Mouse (Mus musculus): ENCODE measurements around the gene Ube4a. TPM values are rescaled to one million over a fixed set of nuclear protein-coding genes. Genes with fewer than 3 reads are reported as not detected.

Gene Ube4a
- polyA plus RNA-seq, 1 experiment: 9.5 TPM

DNA sequence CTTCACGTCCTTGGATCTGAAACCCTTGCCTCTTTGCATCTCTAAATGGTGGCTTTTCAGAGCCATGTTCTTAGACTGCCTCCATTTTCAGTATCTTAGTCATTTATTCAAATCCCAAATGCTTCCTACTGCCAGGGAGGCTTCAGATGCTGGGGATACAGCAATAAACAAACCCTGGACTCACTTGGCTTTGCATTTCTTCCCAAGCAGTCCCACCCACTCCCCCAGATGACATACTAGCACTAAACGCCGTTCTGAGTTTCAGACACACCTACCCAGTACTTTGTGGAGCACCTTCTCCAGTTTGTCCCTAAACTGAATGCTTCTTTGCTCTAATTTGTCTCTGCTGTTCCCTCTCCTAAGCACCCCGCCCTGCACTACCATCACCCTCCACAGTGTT lies 68.4 kb downstream of the Ube4a start:
- no peaks in the 10 kb centered on the region for H3K27me3 ChIP-seq (ENCODE audit: control insufficient read depth, insufficient read depth, low read length)
- H3K27ac ChIP-seq (ENCODE audit: insufficient read depth, low read length): no peak overlapping the region
- H3K4me1 ChIP-seq (ENCODE audit: control insufficient read depth, insufficient read depth, insufficient read length): no peaks in the 10 kb centered on the region
- no peak for DNase-seq (ENCODE audit: low read depth in 1 of 2, low spot score in 2 of 2)
- H3K4me3 ChIP-seq (ENCODE audit: extremely low read depth, insufficient read depth, insufficient read length): no peak overlapping the region
- H3K36me3 ChIP-seq (ENCODE audit: control insufficient read depth, insufficient read depth, low read length): no peaks in the 10 kb centered on the region
- WGBS: 85% methylated on average over 4 of the region's 4 CpGs
- TF ChIP-seq CTCF (IDR thresholded peaks at IDR 0.05; ENCODE audit: extremely low read depth, insufficient read depth, insufficient read length, insufficient replicate concordance): no peak
- no peak for TF ChIP-seq POLR2A (IDR thresholded peaks at IDR 0.05; ENCODE audit: low read depth, low read length)

DNA sequence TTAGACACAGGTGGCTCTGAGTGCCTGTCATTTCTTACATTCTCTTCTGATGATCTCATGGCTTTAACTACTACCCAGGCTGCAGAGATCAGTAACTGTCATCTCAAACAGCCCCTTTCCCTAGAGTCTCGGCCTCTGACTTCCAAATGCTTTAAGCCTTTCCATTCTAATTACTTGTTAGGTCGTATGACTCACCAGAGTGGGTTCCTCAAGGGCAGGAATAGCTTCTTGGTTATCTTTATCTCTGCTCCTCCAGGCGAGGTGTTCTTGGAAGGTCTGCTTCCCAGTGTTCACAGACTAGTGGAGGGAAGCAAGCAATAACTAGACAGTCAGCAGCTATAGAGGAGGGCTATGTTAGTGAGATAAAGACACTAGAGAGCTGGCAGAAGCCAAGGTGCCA lies 72.7 kb downstream of the Ube4a start:
- Histone ChIP-seq H3K4me1 (ENCODE audit: control insufficient read depth, insufficient read depth, insufficient read length) (no peaks in the 10 kb centered on the region; the same call in 1 of the 2 replicates), H3K27me3 (ENCODE audit: control insufficient read depth, insufficient read depth, low read length) (no peaks in the 10 kb centered on the region), H3K36me3 (ENCODE audit: control insufficient read depth, insufficient read depth, low read length) (no peaks in the 10 kb centered on the region), H3K27ac (ENCODE audit: insufficient read depth, low read length) (no peak overlapping the region), H3K4me3 (ENCODE audit: extremely low read depth, insufficient read depth, insufficient read length) (no peak overlapping the region)
- TF ChIP-seq CTCF (IDR thresholded peaks at IDR 0.05; ENCODE audit: extremely low read depth, insufficient read depth, insufficient read length, insufficient replicate concordance) (no peak), POLR2A (IDR thresholded peaks at IDR 0.05; ENCODE audit: low read depth, low read length) (no peak)
- DNase-seq (ENCODE audit: low read depth in 1 of 2, low spot score in 2 of 2): no peak
- WGBS: 78% methylated on average over 3 of the region's 3 CpGs

DNA sequence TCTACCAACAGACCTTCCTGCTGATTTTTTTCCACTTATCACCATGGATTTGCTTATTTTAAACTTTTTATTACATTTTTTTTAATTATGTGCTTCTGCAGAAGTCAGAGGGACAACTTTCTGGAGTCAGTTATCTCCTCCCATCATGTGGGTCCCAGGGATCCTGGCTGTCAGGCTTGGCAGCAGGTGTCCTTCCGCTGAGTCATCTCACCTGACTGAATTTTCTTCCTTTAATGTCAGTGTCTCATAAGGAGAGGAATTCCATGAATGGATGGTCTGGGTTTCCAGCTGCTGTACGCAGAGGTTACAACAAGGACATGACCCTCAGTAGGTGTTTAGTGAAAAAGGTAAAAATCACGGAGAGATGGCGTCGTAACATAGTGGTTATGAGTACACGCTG lies 74.2 kb downstream of the Ube4a start:
- WGBS: 94% methylated on average over 6 of the region's 6 CpGs
- TF ChIP-seq CTCF (IDR thresholded peaks at IDR 0.05; ENCODE audit: extremely low read depth, insufficient read depth, insufficient read length, insufficient replicate concordance) (no peak), POLR2A (IDR thresholded peaks at IDR 0.05; ENCODE audit: low read depth, low read length) (no peak)
- H3K27ac ChIP-seq (ENCODE audit: insufficient read depth, low read length): no peak overlapping the region
- no peaks in the 10 kb centered on the region for H3K36me3 ChIP-seq (ENCODE audit: control insufficient read depth, insufficient read depth, low read length)
- no peaks in the 10 kb centered on the region; the same call in 1 of the 2 replicates for H3K4me1 ChIP-seq (ENCODE audit: control insufficient read depth, insufficient read depth, insufficient read length)
- no peak overlapping the region for H3K4me3 ChIP-seq (ENCODE audit: extremely low read depth, insufficient read depth, insufficient read length)
- no peaks in the 10 kb centered on the region for H3K27me3 ChIP-seq (ENCODE audit: control insufficient read depth, insufficient read depth, low read length)
- no peak for DNase-seq (ENCODE audit: low read depth in 1 of 2, low spot score in 2 of 2)

DNA sequence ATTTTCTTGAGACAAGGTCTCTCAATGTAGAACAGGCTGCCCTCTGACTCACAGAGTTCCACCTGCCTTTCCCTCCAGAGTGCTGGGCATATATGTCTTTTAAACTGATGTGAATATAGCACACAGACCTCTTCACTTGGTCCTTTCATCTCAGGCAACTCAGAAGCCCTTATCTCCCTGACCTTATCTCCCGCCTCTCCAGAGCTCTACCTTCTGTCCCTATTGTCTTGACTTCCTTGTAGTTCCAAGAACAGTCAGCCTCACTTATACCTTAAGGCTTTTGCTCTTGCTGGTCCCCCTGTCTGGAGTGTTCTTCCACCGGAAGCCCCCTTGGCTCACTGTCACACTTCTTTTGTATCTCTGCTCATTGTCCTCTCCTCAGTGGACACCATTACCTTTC lies 75.3 kb downstream of the Ube4a start:
- H3K27me3 ChIP-seq (ENCODE audit: control insufficient read depth, insufficient read depth, low read length): no peaks in the 10 kb centered on the region
- H3K4me1 ChIP-seq (ENCODE audit: control insufficient read depth, insufficient read depth, insufficient read length): no peaks in the 10 kb centered on the region; the same call in 1 of the 2 replicates
- H3K36me3 ChIP-seq (ENCODE audit: control insufficient read depth, insufficient read depth, low read length): no peaks in the 10 kb centered on the region
- 78% methylated on average over 2 of the region's 2 CpGs for WGBS
- TF ChIP-seq CTCF (IDR thresholded peaks at IDR 0.05; ENCODE audit: extremely low read depth, insufficient read depth, insufficient read length, insufficient replicate concordance) (no peak), POLR2A (IDR thresholded peaks at IDR 0.05; ENCODE audit: low read depth, low read length) (no peak)
- H3K27ac ChIP-seq (ENCODE audit: insufficient read depth, low read length): no peak overlapping the region
- no peak overlapping the region for H3K4me3 ChIP-seq (ENCODE audit: extremely low read depth, insufficient read depth, insufficient read length)
- no peak for DNase-seq (ENCODE audit: low read depth in 1 of 2, low spot score in 2 of 2)

DNA sequence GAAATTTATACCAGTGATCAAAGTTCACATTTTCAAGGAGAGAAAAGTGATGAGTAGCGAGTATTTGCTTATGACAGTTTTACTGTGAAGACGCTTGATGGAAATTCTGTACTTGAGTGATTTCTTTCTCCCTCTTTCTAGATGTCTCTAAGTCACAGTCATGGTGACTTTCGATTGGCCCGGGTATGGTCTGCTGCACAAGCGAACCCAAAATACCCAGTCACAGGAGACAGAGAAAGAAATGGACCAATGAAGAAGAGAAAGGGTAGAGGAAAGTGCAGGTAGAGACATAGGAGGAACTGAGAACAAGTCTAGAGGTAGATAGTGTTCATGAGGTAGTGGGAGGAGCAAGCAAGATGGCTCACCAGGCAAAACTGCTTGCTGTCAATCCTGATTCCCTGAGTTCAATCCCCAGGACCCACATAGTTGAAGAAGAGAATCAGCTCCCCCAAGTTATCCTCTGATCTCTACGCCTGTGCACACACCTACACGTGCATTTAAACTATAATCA lies 77.2 kb downstream of the Ube4a start:
- no peak overlapping the region for H3K27ac ChIP-seq (ENCODE audit: insufficient read depth, low read length)
- no peak for TF ChIP-seq POLR2A (IDR thresholded peaks at IDR 0.05; ENCODE audit: low read depth, low read length)
- TF ChIP-seq CTCF (IDR thresholded peaks at IDR 0.05; ENCODE audit: extremely low read depth, insufficient read depth, insufficient read length, insufficient replicate concordance): no peak
- no peak overlapping the region for H3K4me3 ChIP-seq (ENCODE audit: extremely low read depth, insufficient read depth, insufficient read length)
- DNase-seq (ENCODE audit: low read depth in 1 of 2, low spot score in 2 of 2): peak in 1 of 2 experiments; percentile 41
- 73% methylated on average over 7 of the region's 7 CpGs for WGBS
- no peaks in the 10 kb centered on the region for H3K27me3 ChIP-seq (ENCODE audit: control insufficient read depth, insufficient read depth, low read length)
- no peaks in the 10 kb centered on the region; the same call in 1 of the 2 replicates for H3K4me1 ChIP-seq (ENCODE audit: control insufficient read depth, insufficient read depth, insufficient read length)
- no peaks in the 10 kb centered on the region for H3K36me3 ChIP-seq (ENCODE audit: control insufficient read depth, insufficient read depth, low read length)

DNA sequence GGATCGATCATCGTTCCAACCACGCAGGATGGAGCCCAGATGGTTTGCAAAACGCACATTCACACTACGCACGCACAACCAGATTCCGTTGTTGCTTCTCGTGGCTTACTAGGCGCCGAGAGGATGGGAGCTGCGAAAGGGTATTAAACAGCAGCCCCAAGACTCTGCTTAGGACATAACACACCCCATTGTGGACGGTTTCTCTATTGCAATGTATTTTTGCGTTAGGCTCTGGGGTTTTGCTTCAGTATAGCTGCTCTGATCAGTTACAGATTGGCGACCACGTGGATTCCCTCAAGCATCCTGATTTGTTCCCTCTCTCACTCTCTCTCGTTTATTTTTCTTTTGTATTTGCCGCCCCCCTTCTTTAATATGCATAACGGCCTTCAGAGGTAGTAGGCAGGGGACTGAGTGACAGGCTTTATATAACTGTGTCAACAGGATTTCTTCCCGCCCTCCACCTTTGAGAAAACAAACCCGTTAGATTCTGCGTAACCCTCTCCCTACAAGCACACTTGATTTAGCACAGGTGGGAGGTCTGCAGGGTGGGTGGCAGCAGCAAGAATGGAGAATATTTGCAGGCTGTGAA lies 82.3 kb downstream of the Ube4a start:
- DNase-seq (ENCODE audit: low read depth in 1 of 2, low spot score in 2 of 2): peak in 1 of 2 experiments; percentile 16
- no peaks in the 10 kb centered on the region for H3K27me3 ChIP-seq (ENCODE audit: control insufficient read depth, insufficient read depth, low read length)
- TF ChIP-seq CTCF (IDR thresholded peaks at IDR 0.05; ENCODE audit: extremely low read depth, insufficient read depth, insufficient read length, insufficient replicate concordance) (no peak), POLR2A (IDR thresholded peaks at IDR 0.05; ENCODE audit: low read depth, low read length) (no peak)
- H3K4me3 ChIP-seq (ENCODE audit: extremely low read depth, insufficient read depth, insufficient read length): peak overlapping the region; percentile 68; the same call in 1 of the 2 replicates
- H3K36me3 ChIP-seq (ENCODE audit: control insufficient read depth, insufficient read depth, low read length): no peaks in the 10 kb centered on the region
- H3K27ac ChIP-seq (ENCODE audit: insufficient read depth, low read length): no peak overlapping the region
- H3K4me1 ChIP-seq (ENCODE audit: control insufficient read depth, insufficient read depth, insufficient read length): peaks cover 4% of the 10 kb centered on the region; the same call in 1 of the 2 replicates
- 4% methylated on average over 21 of the region's 21 CpGs for WGBS

DNA sequence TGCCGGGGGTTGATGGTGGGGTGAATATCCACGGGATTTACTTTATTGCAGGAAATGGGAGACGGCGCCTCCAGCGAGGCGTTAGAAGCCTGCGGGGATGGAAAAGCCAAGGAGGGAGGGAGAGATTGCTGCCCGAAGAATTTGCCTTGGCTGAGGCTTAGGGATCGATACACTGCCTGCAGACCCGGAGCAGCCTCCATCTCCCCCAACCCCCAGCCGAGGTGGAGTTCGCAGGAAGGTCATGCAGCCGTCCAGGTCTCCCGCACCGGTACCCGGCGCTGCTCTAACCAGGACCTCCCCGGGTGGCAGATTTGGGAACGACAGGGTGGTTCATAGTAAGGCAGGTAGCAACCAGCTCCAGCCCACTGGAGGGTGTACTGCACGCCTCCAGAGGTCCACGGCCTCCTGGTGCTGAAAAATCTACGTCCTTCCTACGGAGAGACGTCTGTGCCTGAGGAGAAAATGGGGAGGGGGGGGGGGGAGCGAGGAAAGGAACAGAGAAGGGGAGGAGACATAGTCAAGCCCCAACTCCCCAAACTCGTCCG lies 82.9 kb downstream of the Ube4a start:
- no peak for TF ChIP-seq CTCF (IDR thresholded peaks at IDR 0.05; ENCODE audit: extremely low read depth, insufficient read depth, insufficient read length, insufficient replicate concordance)
- TF ChIP-seq POLR2A (IDR thresholded peaks at IDR 0.05; ENCODE audit: low read depth, low read length): no peak
- under 1% methylated on average over 26 of the region's 27 CpGs for WGBS

More for the DNA sequence above, 82.9 kb downstream of the Ube4a start:
- no peaks in the 10 kb centered on the region for H3K36me3 ChIP-seq (ENCODE audit: control insufficient read depth, insufficient read depth, low read length)
- no peak overlapping the region for H3K27ac ChIP-seq (ENCODE audit: insufficient read depth, low read length)
- peaks cover 4% of the 10 kb centered on the region; the same call in 1 of the 2 replicates for H3K4me1 ChIP-seq (ENCODE audit: control insufficient read depth, insufficient read depth, insufficient read length)
- peak; percentile 42 to 49 for DNase-seq (ENCODE audit: low read depth in 1 of 2, low spot score in 2 of 2)
- peak overlapping the region; percentile 68 for H3K4me3 ChIP-seq (ENCODE audit: extremely low read depth, insufficient read depth, insufficient read length)
- no peaks in the 10 kb centered on the region for H3K27me3 ChIP-seq (ENCODE audit: control insufficient read depth, insufficient read depth, low read length)
